Mouse (Mus musculus) small intestine, adult 2 months (tissue): Measurements from ENCODE around the gene Tspan6. TPM values are rescaled to one million over a fixed set of nuclear protein-coding genes. Genes with fewer than 3 reads are reported as not detected.

ENCODE experiments used
- H3K27ac ChIP-seq: fragments of 200-500 bp; 2 replicates; pipeline ENCODE4 v1.5.1; 2012; ENCODE audit warnings: low read depth, low read length, control low read depth, inconsistent platforms; ENCODE audit not compliant: insufficient read depth
- H3K27me3 ChIP-seq: fragments of 200-500 bp; 2 replicates; pipeline ENCODE4 v1.6.1; 2012; ENCODE audit warnings: mild to moderate bottlenecking, moderate library complexity, low read length, inconsistent platforms; ENCODE audit not compliant: control insufficient read depth, insufficient read depth
- H3K36me3 ChIP-seq: fragments of 200-500 bp; 2 replicates; pipeline ENCODE4 v1.6.1; 2012; ENCODE audit warnings: mild to moderate bottlenecking, low read length, control low read depth, inconsistent platforms; ENCODE audit not compliant: control insufficient read depth, insufficient read depth
- H3K4me1 ChIP-seq: fragments of 200-500 bp; 2 replicates; pipeline ENCODE4 v1.6.1; 2012; ENCODE audit warnings: low read length, inconsistent platforms, mixed read lengths; ENCODE audit not compliant: control insufficient read depth, insufficient read depth, insufficient read length
- H3K4me3 ChIP-seq: fragments of 200-500 bp; 2 replicates; pipeline ENCODE4 v1.5.1; 2012; ENCODE audit warnings: low read depth, mild to moderate bottlenecking, control low read depth, inconsistent platforms, low read length, moderate library complexity
- CTCF ChIP-seq: fragments of 200-500 bp; IDR thresholded peaks from 2 replicates; pipeline ENCODE4 v1.5.1; 2012; ENCODE audit warnings: low read depth, mild to moderate bottlenecking, control low read depth, inconsistent platforms, low read length, moderate library complexity, mixed read lengths; ENCODE audit not compliant: insufficient replicate concordance, insufficient read length; ENCODE audit errors: extremely low read depth
- POLR2A ChIP-seq: fragments of 200-500 bp; IDR thresholded peaks from 2 replicates; pipeline ENCODE4 v1.6.1; 2012; ENCODE audit warnings: low read depth, mild to moderate bottlenecking, control low read depth, inconsistent platforms, low read length, moderate library complexity
- WGBS: fragments of 180-500 bp; shearing (Covaris S2); methylation state at CpG from one replicate; pipeline ENCODE4 v1.1.7; 2018; 5-methylcytosine and 5-hydroxymethylcytosine counted together
- polyA plus RNA-seq: library from polyadenylated mRNA; depleted of rRNA; stranded (reverse); fragments of >200 nt; gene quantifications from 2 replicates; pipeline ENCODE4 v1.2.3, GENCODE M21; 2012; rRNA removed

Tspan6 gene
- polyA plus RNA-seq, 1 experiment = 0.80 TPM

DNA sequence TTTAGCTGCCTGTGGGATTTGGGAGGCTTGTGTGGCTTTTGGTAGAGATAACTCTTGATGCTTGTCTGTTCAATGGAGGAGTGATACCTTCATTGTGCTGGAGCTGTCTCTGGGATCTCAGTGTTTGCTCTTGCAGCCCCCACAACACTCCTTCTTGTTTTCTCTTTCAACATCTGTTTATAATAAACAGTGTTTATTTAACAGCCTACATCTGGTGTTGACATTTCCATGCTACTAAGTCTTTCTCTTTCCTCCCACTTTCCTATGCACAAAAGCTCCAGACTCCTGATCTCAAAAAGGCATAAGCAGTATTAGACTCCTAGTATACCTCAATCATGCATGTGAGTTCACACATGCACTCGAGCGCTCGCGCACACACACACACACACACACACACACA lies 44.6 kb downstream of the Tspan6 start:
- WGBS = 88% methylated on average over 4 of the region's 4 CpGs
- H3K36me3 ChIP-seq = no peaks in the 10 kb centered on the region
- H3K4me3 ChIP-seq = no peak overlapping the region
- no peaks in the 10 kb centered on the region for H3K4me1 ChIP-seq
- TF ChIP-seq POLR2A = no peak
- no peak for TF ChIP-seq CTCF
- H3K27me3 ChIP-seq = no peaks in the 10 kb centered on the region
- H3K27ac ChIP-seq = no peak overlapping the region

DNA sequence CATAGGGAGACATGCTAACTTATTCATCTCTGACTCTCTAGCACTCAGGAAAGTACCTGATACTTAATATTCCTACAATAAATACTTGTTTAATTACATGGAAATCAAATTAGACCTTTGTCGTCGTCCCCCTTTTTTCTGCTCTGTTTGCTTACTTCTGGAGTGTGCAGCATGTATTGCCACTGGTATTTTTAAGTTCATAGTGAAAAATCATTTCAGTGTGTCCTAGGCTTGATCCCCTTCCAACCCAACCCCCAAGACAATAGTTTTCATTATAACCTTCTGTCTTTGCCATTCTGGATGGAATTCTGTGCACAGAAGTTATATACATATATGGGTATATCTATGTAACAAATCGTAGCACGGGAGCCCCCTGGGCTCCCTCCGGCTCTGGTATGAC lies 47.5 kb downstream of the Tspan6 start, which contains the start of gene Tnmd:
Tnmd (plus strand) TSS at position 301 of the 400 bp plus-strand sequence.
- Histone ChIP-seq H3K4me1 (no peaks in the 10 kb centered on the region), H3K4me3 (no peak within 1 kb of the TSS), H3K36me3 (no peaks in the 10 kb centered on the region), H3K27ac (no peak within 1 kb of the TSS), H3K27me3 (no peaks in the 10 kb centered on the region)
- WGBS = 86% methylated on average over 5 of the region's 5 CpGs
- TF ChIP-seq CTCF (no peak), POLR2A (no peak)

Other genes with a start within 250 kb of the Tspan6 start
- 0.32 and 0.51 TPM in 2 replicates for gene Pcdh19, start 209.4 kb downstream of the Tspan6 start, polyA plus RNA-seq
- gene Tnmd, start 47.4 kb downstream of the Tspan6 start, polyA plus RNA-seq = not detected in 2 replicates
- 3.1 and 6.1 TPM in 2 replicates for gene Srpx2, start 10.0 kb upstream of the Tspan6 start, polyA plus RNA-seq
- gene Sytl4, start 83.4 kb upstream of the Tspan6 start, polyA plus RNA-seq = 0.24 and 0.28 TPM in 2 replicates
- 6.9 and 8.8 TPM in 2 replicates for gene Cstf2, start 160.8 kb upstream of the Tspan6 start, polyA plus RNA-seq